Mouse (Mus musculus): ENCODE data around the gene Nemf. TPM values are rescaled to one million over a fixed set of nuclear protein-coding genes. Genes with fewer than 3 reads are reported as not detected.
"Not testable (repeated sequence)": the region's sequence is repeated elsewhere in the genome, so short reads cannot be mapped to it uniquely, and the experiment has no call there.

Nemf gene
- polyA plus RNA-seq, 1 experiment from 2014 or later, result 56.4 TPM

GRCm38 (mm10) chr12:69371421-69371853, 14.5 kb upstream of the Nemf start:
- Histone ChIP-seq H3K9ac (peak overlapping the region; percentile 99), H3K4me2 (peak overlapping the region; percentile 93), H3K4me3 (peak overlapping the region; percentile 99), H3K9me3 (no peaks in the 10 kb centered on the region), H3K27me3 (replicated peaks) (no peaks in the 10 kb centered on the region), H3K27ac (replicated peaks) (peak overlapping the region; percentile 97), H3K4me1 (peaks cover 34% of the 10 kb centered on the region), H3K36me3 (peaks cover 26% of the 10 kb centered on the region)
- ATAC-seq (ENCODE audit: extremely low read depth, insufficient number of reproducible peaks, low FRiP score, low TSS enrichment), result peak; percentile 69
- WGBS, result 0% methylated on average over 24 of the region's 24 CpGs

DNA sequence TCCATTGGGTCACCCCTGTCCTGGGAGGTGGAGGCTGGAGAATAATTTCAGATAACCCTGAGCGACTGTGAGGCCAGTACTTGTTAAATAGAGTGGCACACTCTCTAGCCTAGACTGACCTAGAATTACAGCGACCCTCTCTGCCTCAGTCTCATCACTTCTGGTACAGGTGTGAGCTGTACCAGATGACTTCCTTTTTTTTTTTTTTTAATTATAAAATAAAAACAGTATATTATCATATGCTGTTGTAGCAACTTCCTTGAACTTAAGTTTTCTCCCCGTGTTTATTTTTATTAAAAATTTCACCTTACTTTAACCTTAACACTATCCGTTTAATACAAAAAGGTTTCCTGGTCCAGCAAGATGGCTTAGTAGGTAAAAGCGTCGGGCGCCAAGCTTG, 14.0 kb upstream of the Nemf start:
- peak overlapping the region; percentile 97 for H3K27ac ChIP-seq (replicated peaks)
- 10% methylated on average over 7 of the region's 7 CpGs for WGBS
- no peak for ATAC-seq (ENCODE audit: extremely low read depth, insufficient number of reproducible peaks, low FRiP score, low TSS enrichment)

GRCm38 (mm10) chr12:69367557-69367956, 10.6 kb upstream of the Nemf start:
- H3K27me3 ChIP-seq (replicated peaks), result no peaks in the 10 kb centered on the region
- no peaks in the 10 kb centered on the region for H3K36me3 ChIP-seq
- H3K4me1 ChIP-seq, result peaks cover 17% of the 10 kb centered on the region
- 64% methylated on average over 2 of the region's 2 CpGs for WGBS
- H3K4me3 ChIP-seq, result no peak overlapping the region
- no peak overlapping the region for H3K27ac ChIP-seq (replicated peaks)
- H3K4me2 ChIP-seq, result no peak overlapping the region
- H3K9me3 ChIP-seq, result no peaks in the 10 kb centered on the region
- H3K9ac ChIP-seq, result no peak overlapping the region
- no peak for ATAC-seq (ENCODE audit: extremely low read depth, insufficient number of reproducible peaks, low FRiP score, low TSS enrichment)

More for the DNA sequence above, 14.0 kb upstream of the Nemf start:
- Histone ChIP-seq H3K36me3 (peaks cover 23% of the 10 kb centered on the region), H3K9me3 (no peaks in the 10 kb centered on the region), H3K4me3 (peak overlapping the region; percentile 99), H3K4me2 (peak overlapping the region; percentile 93), H3K27me3 (replicated peaks) (no peaks in the 10 kb centered on the region), H3K9ac (peak overlapping the region; percentile 99), H3K4me1 (peaks cover 30% of the 10 kb centered on the region)

DNA sequence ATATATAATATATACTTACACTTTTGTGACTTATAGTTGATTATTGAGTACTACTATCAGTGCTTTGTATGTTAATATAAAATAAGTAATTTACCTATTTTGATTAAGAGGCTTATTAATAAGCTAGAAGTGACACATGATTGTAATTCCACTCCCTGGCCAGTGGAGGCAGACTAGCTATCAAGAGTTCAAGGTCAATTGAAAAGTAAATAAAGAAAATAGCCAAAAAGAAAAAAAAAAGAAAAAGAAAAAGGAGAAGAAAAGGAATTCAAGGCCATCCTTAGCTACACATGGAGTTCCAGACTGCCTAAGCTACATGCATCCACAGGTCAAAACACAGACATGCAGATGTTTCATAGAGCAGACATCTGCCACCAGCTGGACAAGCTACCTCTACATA, 9.5 kb upstream of the Nemf start:
- Histone ChIP-seq H3K4me1 (peaks cover 25% of the 10 kb centered on the region), H3K4me2 (no peak overlapping the region), H3K27me3 (replicated peaks) (no peaks in the 10 kb centered on the region), H3K9me3 (no peaks in the 10 kb centered on the region), H3K4me3 (no peak overlapping the region), H3K27ac (replicated peaks) (no peak overlapping the region), H3K36me3 (no peaks in the 10 kb centered on the region), H3K9ac (no peak overlapping the region)
- no peak for ATAC-seq (ENCODE audit: extremely low read depth, insufficient number of reproducible peaks, low FRiP score, low TSS enrichment)

GRCm38 (mm10) chr12:69365757-69366156, 8.8 kb upstream of the Nemf start:
- Histone ChIP-seq H3K4me1 (peaks cover 23% of the 10 kb centered on the region), H3K27me3 (replicated peaks) (no peaks in the 10 kb centered on the region), H3K9ac (no peak overlapping the region), H3K36me3 (no peaks in the 10 kb centered on the region), H3K4me3 (no peak overlapping the region), H3K4me2 (no peak overlapping the region), H3K27ac (replicated peaks) (no peak overlapping the region), H3K9me3 (no peaks in the 10 kb centered on the region)
- WGBS, result 75% methylated on average over 7 of the region's 7 CpGs
- no peak for ATAC-seq (ENCODE audit: extremely low read depth, insufficient number of reproducible peaks, low FRiP score, low TSS enrichment)

GRCm38 (mm10) chr12:69363899-69364762, 7.2 kb upstream of the Nemf start:
- Histone ChIP-seq H3K4me1 (peaks cover 20% of the 10 kb centered on the region), H3K27ac (replicated peaks) (peak overlapping the region; percentile 80), H3K4me3 (peak overlapping the region; percentile 65), H3K27me3 (replicated peaks) (no peaks in the 10 kb centered on the region), H3K36me3 (no peaks in the 10 kb centered on the region), H3K4me2 (peak overlapping the region; percentile 74), H3K9ac (peak overlapping the region; percentile 82), H3K9me3 (no peaks in the 10 kb centered on the region)
- WGBS, result 4% methylated on average over 32 of the region's 32 CpGs
- peak; percentile 49; the same call in 1 of the 2 replicates for ATAC-seq (ENCODE audit: extremely low read depth, insufficient number of reproducible peaks, low FRiP score, low TSS enrichment)

GRCm38 (mm10) chr12:69363110-69363509, 6.1 kb upstream of the Nemf start:
- not testable (repeated sequence) for H3K9ac ChIP-seq

DNA sequence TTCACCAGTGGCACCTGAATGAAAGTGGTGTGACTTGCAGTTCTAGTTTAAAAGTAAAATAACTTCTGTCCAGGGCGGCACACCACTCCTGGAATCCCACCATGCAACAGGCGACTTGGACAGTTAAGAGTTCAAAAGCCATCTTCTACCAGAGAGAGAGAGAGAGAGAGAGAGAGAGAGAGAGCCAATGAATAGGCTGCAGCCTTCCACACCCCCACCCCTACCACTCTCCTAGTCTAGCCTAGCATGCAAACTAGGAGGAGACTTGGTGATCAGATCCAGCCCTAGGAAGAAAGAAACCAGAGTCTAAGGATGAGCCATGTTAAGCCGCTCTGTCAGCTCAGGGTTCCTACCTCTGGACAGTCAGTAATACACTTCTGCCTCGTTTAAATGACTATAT, 5.4 kb upstream of the Nemf start:
- Histone ChIP-seq H3K27me3 (replicated peaks) (no peaks in the 10 kb centered on the region), H3K4me1 (peaks cover 20% of the 10 kb centered on the region), H3K4me3 (peak overlapping the region; percentile 57), H3K9me3 (no peaks in the 10 kb centered on the region), H3K36me3 (no peaks in the 10 kb centered on the region), H3K27ac (replicated peaks) (peak overlapping the region; percentile 92), H3K4me2 (peak overlapping the region; percentile 80), H3K9ac (peak overlapping the region; percentile 85)
- WGBS, result 34% methylated on average over 4 of the region's 4 CpGs
- ATAC-seq (ENCODE audit: extremely low read depth, insufficient number of reproducible peaks, low FRiP score, low TSS enrichment), result no peak

More at GRCm38 (mm10) chr12:69363110-69363509, 6.1 kb upstream of the Nemf start:
- H3K4me1 ChIP-seq, result peaks cover 20% of the 10 kb centered on the region
- not testable (repeated sequence) for H3K4me2 ChIP-seq; ATAC-seq (ENCODE audit: extremely low read depth, insufficient number of reproducible peaks, low FRiP score, low TSS enrichment); H3K4me3 ChIP-seq; H3K27me3 ChIP-seq (replicated peaks); H3K36me3 ChIP-seq; H3K27ac ChIP-seq (replicated peaks); H3K9me3 ChIP-seq
- WGBS, result 94% methylated on average over 7 of the region's 7 CpGs

GRCm38 (mm10) chr12:69361919-69362318, 5.0 kb upstream of the Nemf start:
- Histone ChIP-seq H3K36me3 (no peaks in the 10 kb centered on the region), H3K4me2 (peak overlapping the region; percentile 80), H3K9ac (peak overlapping the region; percentile 85), H3K4me1 (peaks cover 20% of the 10 kb centered on the region), H3K4me3 (peak overlapping the region; percentile 57), H3K27me3 (replicated peaks) (no peaks in the 10 kb centered on the region), H3K9me3 (no peaks in the 10 kb centered on the region), H3K27ac (replicated peaks) (peak overlapping the region; percentile 92)
- WGBS, result 3% methylated on average over 10 of the region's 10 CpGs
- no peak for ATAC-seq (ENCODE audit: extremely low read depth, insufficient number of reproducible peaks, low FRiP score, low TSS enrichment)

- under 1% methylated on average over 41 of the region's 50 CpGs for WGBS
- ATAC-seq (ENCODE audit: extremely low read depth, insufficient number of reproducible peaks, low FRiP score, low TSS enrichment), result peak; percentile 91
- H3K4me3 ChIP-seq, result peak overlapping the region; percentile 57
- H3K4me2 ChIP-seq, result peak overlapping the region; percentile 80
- not testable (repeated sequence) for H3K36me3 ChIP-seq; H3K9me3 ChIP-seq; H3K27me3 ChIP-seq (replicated peaks)
- H3K9ac ChIP-seq, result peak overlapping the region; percentile 85
- H3K27ac ChIP-seq (replicated peaks), result peak overlapping the region; percentile 92
- H3K4me1 ChIP-seq, result peaks cover 22% of the 10 kb centered on the region
Observed at GRCm38 (mm10) chr12:69360997-69361899, 4.3 kb upstream of the Nemf start.

DNA sequence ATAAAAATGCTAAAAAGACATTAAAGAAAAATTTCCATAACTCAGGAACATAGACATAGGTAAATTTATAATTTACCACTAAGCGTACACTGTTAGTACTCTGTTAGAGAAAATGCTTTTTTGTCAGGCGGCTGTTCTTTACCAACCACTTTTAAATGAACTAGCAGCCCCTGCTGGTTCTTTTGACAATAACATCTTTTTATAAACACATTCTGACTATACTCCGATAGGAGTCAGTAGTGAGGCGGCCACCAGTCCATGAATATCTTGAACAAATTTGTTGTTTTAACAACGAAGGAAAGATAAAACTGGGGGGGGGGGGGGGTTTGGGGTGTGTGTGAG, 3.7 kb upstream of the Nemf start:
- Histone ChIP-seq H3K27ac (replicated peaks) (no peak overlapping the region), H3K4me2 (no peak overlapping the region), H3K4me3 (no peak overlapping the region), H3K4me1 (peaks cover 26% of the 10 kb centered on the region), H3K9ac (no peak overlapping the region), H3K9me3 (no peaks in the 10 kb centered on the region), H3K27me3 (replicated peaks) (no peaks in the 10 kb centered on the region), H3K36me3 (no peaks in the 10 kb centered on the region)
- WGBS, result 20% methylated on average over 5 of the region's 5 CpGs
- no peak for ATAC-seq (ENCODE audit: extremely low read depth, insufficient number of reproducible peaks, low FRiP score, low TSS enrichment)
